Mouse (Mus musculus): Measurements from ENCODE around the gene Pik3r5. TPM values are rescaled to one million over a fixed set of nuclear protein-coding genes. Genes with fewer than 3 reads are reported as not detected.

Pik3r5 gene
- total RNA-seq, 2 experiments from 2014 or later, result 0.67 to 1.7 TPM

GRCm38 (mm10) chr11:68507246-68507645 lies 75.3 kb downstream of the Pik3r5 start:
- no peak for DNase-seq
- intact Hi-C loops (cut with DNase I), result no loop called here

DNA sequence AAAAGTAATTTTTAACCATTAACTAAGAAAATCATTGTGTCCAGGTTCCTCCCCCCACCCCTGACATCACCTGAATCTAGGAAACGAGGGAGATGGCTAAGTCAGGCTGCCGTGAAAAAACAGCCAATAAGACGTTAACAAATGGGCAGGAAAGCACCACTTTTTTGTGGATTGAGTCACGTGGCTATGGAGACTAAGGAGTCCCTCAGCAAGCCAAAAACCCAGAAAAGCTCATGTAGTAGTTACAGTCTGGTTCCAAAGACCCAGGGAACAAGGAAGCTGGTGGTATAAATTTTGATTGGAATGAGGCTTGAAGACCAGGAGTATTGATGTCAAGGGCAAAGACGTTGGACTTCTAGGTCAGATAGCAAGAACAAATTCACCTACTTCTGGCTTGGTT lies 76.7 kb downstream of the Pik3r5 start:
- intact Hi-C loops (cut with DNase I), result no loop called here
- no peak for DNase-seq

DNA sequence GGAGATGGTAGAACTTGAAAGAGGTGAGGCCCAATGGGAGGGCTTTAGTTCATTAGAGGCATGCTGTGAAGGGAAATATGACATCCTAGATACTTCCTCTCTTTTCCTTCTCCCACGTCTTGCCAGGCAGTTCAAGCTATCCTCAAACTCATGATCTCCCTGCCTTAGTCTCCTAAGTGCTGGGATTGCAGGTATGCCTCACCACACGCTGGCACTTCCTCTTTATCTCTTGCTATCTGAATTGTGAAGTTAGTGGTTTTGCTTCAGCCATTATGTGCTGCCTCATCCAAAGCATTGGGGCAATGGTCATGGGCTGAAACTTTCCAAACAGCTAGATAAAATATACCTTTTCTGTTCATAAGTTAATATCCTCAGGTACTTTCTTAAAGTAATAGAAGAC lies 77.3 kb downstream of the Pik3r5 start:
- intact Hi-C loops (cut with DNase I), result no loop called here
- DNase-seq, result no peak

GRCm38 (mm10) chr11:68513969-68514368 lies 82.0 kb downstream of the Pik3r5 start:
- DNase-seq, result no peak
- intact Hi-C loops (cut with DNase I), result no loop called here

- intact Hi-C loops (cut with DNase I), result no loop called here
- no peak for DNase-seq
Measured at GRCm38 (mm10) chr11:68519362-68519761, 87.4 kb downstream of the Pik3r5 start.

GRCm38 (mm10) chr11:68519815-68520214 lies 87.9 kb downstream of the Pik3r5 start:
- intact Hi-C loops (cut with DNase I), result no loop called here
- DNase-seq, result no peak

DNA sequence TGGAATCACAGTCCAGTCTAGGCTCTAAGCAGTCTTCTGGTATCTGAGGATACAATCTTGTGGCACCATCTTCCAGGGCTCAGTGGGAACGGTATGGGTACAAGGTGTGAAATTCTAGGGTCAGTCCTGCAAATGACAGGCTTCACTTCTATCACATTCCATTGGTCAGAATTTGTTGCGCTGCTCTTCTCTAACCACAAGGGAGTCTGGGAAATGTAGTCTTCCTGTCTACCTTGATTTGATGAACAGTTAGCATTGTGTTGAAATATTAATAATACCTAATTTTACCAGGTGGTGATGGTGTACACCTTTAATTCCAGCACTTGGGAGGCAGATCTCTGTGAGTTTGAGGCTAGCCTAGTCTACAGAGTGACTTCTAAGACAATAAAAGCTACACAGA lies 88.5 kb downstream of the Pik3r5 start:
- intact Hi-C loops (cut with DNase I), result no loop called here

GRCm38 (mm10) chr11:68521352-68521751 lies 89.4 kb downstream of the Pik3r5 start:
- intact Hi-C loops (cut with DNase I), result no loop called here
- DNase-seq, result no peak

More for the DNA sequence above, 88.5 kb downstream of the Pik3r5 start:
- DNase-seq, result no peak

DNA sequence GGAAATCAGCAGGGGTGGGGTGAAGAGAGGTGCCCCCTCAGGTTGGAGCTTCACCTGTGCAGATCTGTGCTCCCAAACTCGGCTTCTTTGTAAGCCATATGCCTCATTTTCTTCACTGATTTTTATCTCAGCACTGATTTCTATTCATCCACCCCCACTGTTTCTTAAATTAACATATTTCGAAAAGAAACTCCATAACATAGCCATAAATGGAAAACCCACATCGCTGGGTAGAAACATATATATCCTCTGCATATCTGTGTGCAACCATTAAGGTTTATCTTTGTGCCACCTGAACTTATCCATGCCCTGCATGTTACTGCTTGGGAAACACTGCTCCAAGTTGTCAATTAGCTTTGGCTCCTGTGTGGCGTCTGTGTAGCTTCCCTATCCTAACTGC lies 94.5 kb downstream of the Pik3r5 start:
- intact Hi-C loops (cut with DNase I), result loop anchor here (5.0 kb wide), 1 partner anchor 39 kb away; no protein-coding TSS in a partner anchor
- no peak for DNase-seq

DNA sequence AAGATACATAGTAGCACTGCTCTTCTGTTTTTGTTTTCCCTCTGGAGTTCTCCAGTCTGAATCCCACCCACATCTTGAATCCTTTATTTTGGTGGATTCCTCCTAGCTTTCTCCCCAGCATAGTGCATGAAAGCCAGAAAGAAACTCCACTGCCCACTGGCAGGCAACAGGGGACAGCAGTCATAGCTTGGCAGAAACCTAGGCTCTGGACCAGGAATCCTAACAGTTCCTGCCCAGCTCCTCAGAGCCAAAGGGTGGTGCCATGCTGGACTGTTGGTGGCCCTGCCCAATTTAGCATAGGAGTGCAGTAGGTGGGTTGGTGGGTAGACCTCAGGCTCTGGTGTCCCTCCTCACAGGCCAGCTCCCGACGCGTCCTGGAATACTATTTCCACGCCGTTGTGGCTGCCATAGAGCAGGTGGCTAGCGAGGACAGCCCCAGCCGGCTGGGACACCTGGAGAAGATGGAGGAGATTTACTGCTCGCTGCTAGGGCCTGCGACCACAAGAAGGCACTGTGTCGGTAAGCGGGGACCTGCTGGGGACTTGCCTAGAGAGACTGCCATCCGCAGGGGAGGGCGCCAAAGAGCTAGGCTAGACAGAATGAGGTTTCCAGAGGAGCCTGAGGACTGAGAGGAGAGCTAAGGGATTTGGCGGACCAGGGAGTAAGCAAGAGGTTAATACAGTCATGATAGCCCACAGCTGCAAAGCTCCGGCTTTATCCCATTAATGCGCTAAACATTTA lies 99.3 kb downstream of the Pik3r5 start:
- intact Hi-C loops (cut with DNase I), result loop anchor here (2.0 kb wide), 1 partner anchor 34 kb away; no protein-coding TSS in a partner anchor
- peak; percentile 48 to 49 for DNase-seq

- intact Hi-C loops (cut with DNase I), result loop anchor here (2.0 kb wide), 1 partner anchor 35 kb away; no protein-coding TSS in a partner anchor
- no peak for DNase-seq
Measured at GRCm38 (mm10) chr11:68531941-68532535, 100.1 kb downstream of the Pik3r5 start.

DNA sequence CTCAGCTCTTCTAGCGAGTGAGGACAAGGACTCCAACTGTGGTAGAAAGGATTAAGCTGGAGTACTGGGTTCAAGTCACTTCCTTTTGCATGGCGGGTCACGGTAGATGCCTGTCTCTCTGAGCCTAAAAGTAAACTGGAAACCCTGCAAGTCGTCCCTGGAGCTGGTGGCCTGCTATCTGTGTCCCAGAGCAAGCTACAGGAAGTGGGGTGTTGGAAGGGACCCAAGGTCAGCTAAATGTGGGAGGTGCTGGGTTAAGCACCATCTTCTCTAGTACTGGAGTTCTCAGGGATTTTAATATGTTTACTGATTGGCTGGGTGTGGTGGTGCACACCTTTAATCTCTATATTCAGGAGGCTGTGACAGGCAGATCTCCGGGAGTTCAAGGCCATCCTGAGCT lies 100.9 kb downstream of the Pik3r5 start:
- intact Hi-C loops (cut with DNase I), result no loop called here
- no peak for DNase-seq

- intact Hi-C loops (cut with DNase I), result no loop called here
- DNase-seq, result no peak
Measured at GRCm38 (mm10) chr11:68533971-68534475, 102.1 kb downstream of the Pik3r5 start.

DNA sequence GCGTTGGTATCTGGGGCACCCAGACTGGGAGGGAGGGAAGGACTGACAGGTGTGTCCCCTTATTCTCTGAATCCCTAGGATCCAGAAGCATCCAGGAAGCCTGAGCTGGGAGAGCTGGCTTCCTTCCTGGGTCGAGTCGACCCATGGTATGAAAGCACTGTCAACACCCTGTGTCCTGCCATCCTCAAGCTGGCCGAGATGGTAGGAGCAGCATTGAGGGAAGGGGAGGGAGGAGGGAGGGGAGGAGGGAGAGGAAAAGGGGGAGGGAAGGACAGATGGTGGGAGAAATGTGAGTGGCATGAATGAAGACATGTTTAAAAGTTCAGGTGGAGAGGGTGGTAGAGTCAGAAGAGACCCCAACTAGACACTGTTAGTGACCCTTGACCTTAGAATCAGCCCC lies 104.1 kb downstream of the Pik3r5 start:
- DNase-seq, result no peak
- intact Hi-C loops (cut with DNase I), result no loop called here

- intact Hi-C loops (cut with DNase I), result no loop called here
- no peak for DNase-seq
Measured at GRCm38 (mm10) chr11:68536465-68536864, 104.5 kb downstream of the Pik3r5 start.

GRCm38 (mm10) chr11:68539621-68540020 lies 107.7 kb downstream of the Pik3r5 start:
- intact Hi-C loops (cut with DNase I), result loop anchor here (5.0 kb wide), 1 partner anchor 338 kb away; no protein-coding TSS in a partner anchor
- no peak for DNase-seq

DNA sequence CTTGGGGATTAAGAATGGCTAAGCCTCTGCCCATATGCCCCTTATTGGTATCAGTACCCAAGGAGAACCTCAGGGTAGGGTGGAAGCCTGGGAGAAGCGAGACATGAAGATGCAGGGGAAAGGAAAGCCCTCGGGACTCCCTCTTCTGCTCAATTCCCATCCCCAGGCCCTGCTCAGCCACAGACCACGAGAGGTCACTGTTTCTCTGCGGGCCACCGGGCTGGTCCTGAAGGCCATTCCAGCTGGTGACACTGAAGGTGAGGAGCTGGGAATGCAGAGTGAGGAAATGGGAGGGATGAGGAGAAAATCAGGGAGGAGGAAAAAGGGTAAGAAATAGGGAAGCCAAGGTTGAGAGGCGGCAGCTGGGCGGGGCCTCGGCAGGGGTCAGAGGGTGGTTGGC lies 112.6 kb downstream of the Pik3r5 start:
- DNase-seq, result peak; percentile 49 to 56
- intact Hi-C loops (cut with DNase I), result loop anchor here (2.0 to 5.0 kb wide), 2 partner anchors 16 to 333 kb away; no protein-coding TSS in a partner anchor

GRCm38 (mm10) chr11:68545172-68545571 lies 113.3 kb downstream of the Pik3r5 start:
- intact Hi-C loops (cut with DNase I), result loop anchor here (2.0 kb wide), 1 partner anchor 16 kb away; no protein-coding TSS in a partner anchor

DNA sequence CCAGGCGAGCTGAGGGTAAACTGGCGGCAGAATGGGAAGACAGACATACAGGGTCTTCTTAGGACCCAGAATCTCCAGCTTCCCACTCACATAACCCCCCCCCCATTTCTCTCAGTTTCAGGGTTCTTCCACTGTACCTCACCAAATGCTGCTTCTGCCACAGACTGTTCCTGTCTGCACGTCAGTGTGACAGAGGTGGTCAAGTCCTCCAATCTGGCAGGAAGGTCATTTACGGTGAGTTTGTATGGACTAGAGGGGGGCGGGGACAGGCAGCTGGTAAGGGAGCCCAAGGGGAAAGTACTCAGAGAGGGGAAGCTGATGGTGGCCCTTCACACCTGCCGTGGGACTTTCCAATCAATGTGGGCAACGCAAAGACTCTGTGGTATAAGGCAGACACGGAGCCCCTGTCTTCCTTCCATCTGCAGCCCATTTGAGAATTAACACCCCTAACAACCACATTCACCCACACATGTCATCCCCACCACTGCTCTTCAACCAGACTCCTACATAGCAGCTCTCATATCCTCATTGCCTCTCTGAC lies 113.8 kb downstream of the Pik3r5 start:
- DNase-seq, result no peak
- intact Hi-C loops (cut with DNase I), result loop anchor here (2.0 kb wide), 1 partner anchor 15 kb away; no protein-coding TSS in a partner anchor

More at GRCm38 (mm10) chr11:68545172-68545571, 113.3 kb downstream of the Pik3r5 start:
- DNase-seq, result no peak

Measured in heart, postnatal 36 days (tissue).